Mouse (Mus musculus): Measurements from ENCODE around the gene Gm11127.

DNA sequence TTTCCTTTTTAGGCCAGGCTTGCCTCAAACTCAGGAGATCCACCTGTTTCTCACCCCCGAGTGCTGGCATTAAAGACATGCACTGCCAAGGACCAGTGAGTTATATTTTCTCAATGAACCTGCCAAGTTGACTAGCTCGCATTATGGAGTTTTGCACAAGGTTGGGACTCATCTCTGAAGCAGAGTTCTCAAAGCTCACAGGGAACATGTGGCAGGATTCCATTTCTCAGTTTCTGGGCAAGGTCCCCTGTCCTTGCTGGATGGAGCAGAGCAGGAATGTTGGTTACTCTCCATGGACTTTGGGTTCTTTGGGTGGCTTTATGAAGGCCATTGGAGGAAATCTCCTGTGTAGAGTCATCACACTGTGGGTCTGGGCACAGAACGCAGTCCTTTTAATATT is 14.9 kb downstream of the Gm11127 start:
- TF ChIP-seq CTCF (IDR thresholded peaks at IDR 0.05) (no peak), EP300 (IDR thresholded peaks at IDR 0.05) (0 out of 2 replicates have a peak, but pooled peaks have one; percentile 0)

All from lung, postnatal 0 days (tissue).